Mouse (Mus musculus) leukemia stem cell, adult 10-12 weeks (primary cell): ENCODE measurements around the gene Col23a1. TPM values are rescaled to one million over a fixed set of nuclear protein-coding genes. Genes with fewer than 3 reads are reported as not detected.

ENCODE experiments used
- polyA plus RNA-seq: library from polyadenylated mRNA; stranded (reverse); fragments of >175 nt; gene quantifications from 2 replicates; pipeline ENCODE4 v1.2.3, GENCODE M21; 2012; ENCODE audit warnings: low replicate concordance

Gene Col23a1
- 0.06 and 0.14 TPM in 2 replicates for polyA plus RNA-seq

GRCm38 (mm10) chr11:51289564-51290041 lies at the start of gene Col23a1:
Gene Col23a1, plus strand, starts transcription at chr11:51289920.

DNA sequence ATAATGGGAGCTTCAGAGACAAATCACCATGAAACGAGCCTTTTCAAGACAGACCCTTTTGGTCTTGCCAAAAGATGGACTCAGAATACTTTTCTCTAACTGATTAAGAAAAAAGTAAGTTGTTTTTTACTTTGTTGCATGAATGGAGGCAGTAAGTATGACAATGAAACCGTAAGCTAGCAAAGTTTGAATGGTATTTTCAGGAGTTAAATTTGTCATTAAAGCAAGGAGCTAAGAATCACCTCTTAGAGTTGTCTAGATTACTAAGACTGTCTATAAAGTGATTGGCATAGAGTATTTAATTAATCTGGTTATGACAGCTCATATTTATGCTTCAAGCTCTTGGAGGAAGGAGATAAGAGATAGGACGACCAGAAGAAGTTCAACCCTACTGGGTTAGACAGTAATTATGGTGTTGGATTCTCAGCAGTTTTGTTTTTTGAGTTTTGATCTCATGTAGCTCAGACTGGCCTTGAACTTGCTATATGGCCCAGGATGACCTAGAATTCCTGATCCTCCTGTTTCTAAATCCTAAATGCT lies 28.0 kb upstream of the Col23a1 start, which contains the start of gene Clk4:
Gene Clk4 (plus strand): TSS at position 51 of the 540 bp plus-strand sequence.

GRCm38 (mm10) chr11:51262342-51263285 lies 27.1 kb upstream of the Col23a1 start, which contains the start of gene BC049762:
Gene BC049762, minus strand, starts transcription at chr11:51263046.

GRCm38 (mm10) chr11:51584431-51585248 lies 294.9 kb downstream of the Col23a1 start, which contains the start of gene Phykpl:
Gene Phykpl, plus strand, starts transcription at chr11:51584757.

GRCm38 (mm10) chr11:51606447-51607095 lies 316.9 kb downstream of the Col23a1 start, which contains the start of gene Hnrnpab:
Gene Hnrnpab, minus strand, starts transcription at chr11:51606847.

GRCm38 (mm10) chr11:51619409-51620060 lies 329.8 kb downstream of the Col23a1 start, which contains the start of gene Nhp2:
Gene Nhp2, plus strand, starts transcription at chr11:51619735.

Other genes with a start within 250 kb of the Col23a1 start
- gene Olfr1375, start 241.8 kb upstream of the Col23a1 start, polyA plus RNA-seq: not detected in 2 replicates
- gene Zfp354a, start 230.7 kb upstream of the Col23a1 start, polyA plus RNA-seq: not detected in 2 replicates
- gene Gm12569, start 69.4 kb upstream of the Col23a1 start, polyA plus RNA-seq: not detected in 2 replicates
- 0.64 and 1.9 TPM in 2 replicates for gene Clk4, start 28.2 kb upstream of the Col23a1 start, polyA plus RNA-seq
- not detected in 2 replicates for gene BC049762, start 26.9 kb upstream of the Col23a1 start, polyA plus RNA-seq